Mouse (Mus musculus): Measurements from ENCODE around the gene Zbtb21.

GRCm38 (mm10) chr16:97953300-97953699 is 9.1 kb downstream of the Zbtb21 start:
- TF ChIP-seq CTCF (conservative IDR thresholded peaks at IDR 0.05; ENCODE audit: low read length) (no peak), POU5F1 (IDR thresholded peaks at IDR 0.05; ENCODE audit: borderline replicate concordance, low read length) (no peak)
